Mouse (Mus musculus): ENCODE results near the gene Zfp663.

- TF ChIP-seq CTCF (IDR thresholded peaks at IDR 0.05; ENCODE audit: borderline replicate concordance, insufficient read depth, low read depth, low read length) (no peak), POLR2A (IDR thresholded peaks at IDR 0.05; ENCODE audit: borderline replicate concordance, insufficient read depth, low read length) (no peak)
These were observed 35.8 kb downstream of the Zfp663 start for GRCm38 (mm10) chr2:165332610-165333210.
